8 mouse cellular contexts compared by ENCODE assay signal in genomic region chr15:99670154-99670821, GRCm38 (mm10). TPM values are rescaled to one million over a fixed set of nuclear protein-coding genes. Genes with fewer than 3 reads are reported as not detected.
DNase-seq lines count a peak whose midpoint lies in the region; ATAC-seq and TF ChIP-seq lines count a peak whose summit lies in the region.

Gene Asic1, plus strand, starts transcription at chr15:99670368.

- H3K9me3 ChIP-seq in hindbrain, embryonic 12.5 days (replicated peaks): no peaks in the 10 kb centered on the region; the same call in 1 of the 2 replicates

- H3K4me1 ChIP-seq in cerebellum, adult 2 months (ENCODE audit: control insufficient read depth, insufficient read depth, low read length): peaks cover 44% of the 10 kb centered on the region
- H3K4me1 ChIP-seq in hindbrain, embryonic 12.5 days: peaks cover 64% of the 10 kb centered on the region

- peaks cover 5% of the 10 kb centered on the region; the same call in 1 of the 2 replicates for H3K36me3 ChIP-seq in hindbrain, embryonic 12.5 days

- H3K4me2 ChIP-seq in hindbrain, embryonic 12.5 days (replicated peaks): peak within 1 kb of the TSS; percentile 90

- H3K27me3 ChIP-seq in cerebellum, adult 2 months (ENCODE audit: control insufficient read depth, insufficient read depth, low read length): no peaks in the 10 kb centered on the region
- H3K27me3 ChIP-seq in hindbrain, embryonic 12.5 days: peaks cover 27% of the 10 kb centered on the region

- peak; percentile 37; the same call in 1 of the 2 replicates for TF ChIP-seq POLR2A in cerebellum, adult 2 months (IDR thresholded peaks at IDR 0.05; ENCODE audit: borderline replicate concordance, insufficient read depth, low read length)

- no peak for TF ChIP-seq CTCF in cerebellum, adult 2 months (IDR thresholded peaks at IDR 0.05; ENCODE audit: borderline replicate concordance, insufficient read depth, low read depth, low read length)

- peak; percentile 86 for DNase-seq in MN1 (ENCODE audit: low spot score)
- DNase-seq in cerebellum, adult 2 months: peak; percentile 88 to 90
- peak; percentile 63 to 70 for DNase-seq in frontal cortex, postnatal 10 days (ENCODE audit: low spot score in 2 of 2)
- peak; percentile 70 to 76 for DNase-seq in layer of hippocampus, postnatal 36 days
- DNase-seq in lung, postnatal 10 days: peak; percentile 72
- DNase-seq in right cerebral cortex, adult 2 months (ENCODE audit: low spot score in 2 of 2): peak; percentile 68 to 79
- no peak for DNase-seq in spleen, adult 18-20 months

- under 1% methylated on average over 73 of the region's 74 CpGs for WGBS in cerebellum, adult 2 months
- WGBS in hindbrain, embryonic 12.5 days: under 1% methylated on average over 63 of the region's 74 CpGs

- peak within 1 kb of the TSS; percentile 98 for H3K27ac ChIP-seq in cerebellum, adult 2 months (ENCODE audit: insufficient read depth, low read length)
- H3K27ac ChIP-seq in hindbrain, embryonic 12.5 days: peak within 1 kb of the TSS; percentile 91

- H3K9ac ChIP-seq in hindbrain, embryonic 12.5 days: peak within 1 kb of the TSS; percentile 97

- H3K4me3 ChIP-seq in cerebellum, adult 2 months (replicated peaks; ENCODE audit: insufficient read depth, low read depth, low read length): peak within 1 kb of the TSS; percentile 47
- H3K4me3 ChIP-seq in hindbrain, embryonic 12.5 days: peak within 1 kb of the TSS; percentile 80

- ATAC-seq in hindbrain, embryonic 12.5 days (ENCODE audit: low FRiP score): peak; percentile 64

RNA-seq across cellular contexts. Expression of gene Asic1, which starts in this region (rescaled TPM):
- polyA plus RNA-seq in cerebellum, adult 2 months (2012; rRNA removed): 102 and 104 TPM in 2 replicates
- 48.6 and 61.6 TPM in 2 replicates for polyA plus RNA-seq in hindbrain, embryonic 12.5 days (2016; fragmentation: Nextera tagmentation; extraction: Ambion mirVana)
- total RNA-seq in layer of hippocampus, postnatal 36 days (2021): 10 to 100 TPM; 34.4 to 36.3 TPM

Comparison
In these comparisons a context has a peak if more than half of its experiments do, and no peak if none do; other contexts are left out.
1. DNase-seq: peak in MN1 (single experiment), cerebellum, adult 2 months (2 of 2), frontal cortex, postnatal 10 days (2 of 2), layer of hippocampus, postnatal 36 days (2 of 2), lung, postnatal 10 days (single experiment) and right cerebral cortex, adult 2 months (2 of 2); none in spleen, adult 18-20 months (0 of 2).